Mouse (Mus musculus) R1 (cell line): ENCODE results near the gene Olfr750.

Experiments used
- DNase-seq: peaks from one replicate; pipeline ENCODE4 v3.0.0-alpha.2; 2018; ENCODE audit warnings: low read depth, low spot score

The Olfr750 gene

DNA sequence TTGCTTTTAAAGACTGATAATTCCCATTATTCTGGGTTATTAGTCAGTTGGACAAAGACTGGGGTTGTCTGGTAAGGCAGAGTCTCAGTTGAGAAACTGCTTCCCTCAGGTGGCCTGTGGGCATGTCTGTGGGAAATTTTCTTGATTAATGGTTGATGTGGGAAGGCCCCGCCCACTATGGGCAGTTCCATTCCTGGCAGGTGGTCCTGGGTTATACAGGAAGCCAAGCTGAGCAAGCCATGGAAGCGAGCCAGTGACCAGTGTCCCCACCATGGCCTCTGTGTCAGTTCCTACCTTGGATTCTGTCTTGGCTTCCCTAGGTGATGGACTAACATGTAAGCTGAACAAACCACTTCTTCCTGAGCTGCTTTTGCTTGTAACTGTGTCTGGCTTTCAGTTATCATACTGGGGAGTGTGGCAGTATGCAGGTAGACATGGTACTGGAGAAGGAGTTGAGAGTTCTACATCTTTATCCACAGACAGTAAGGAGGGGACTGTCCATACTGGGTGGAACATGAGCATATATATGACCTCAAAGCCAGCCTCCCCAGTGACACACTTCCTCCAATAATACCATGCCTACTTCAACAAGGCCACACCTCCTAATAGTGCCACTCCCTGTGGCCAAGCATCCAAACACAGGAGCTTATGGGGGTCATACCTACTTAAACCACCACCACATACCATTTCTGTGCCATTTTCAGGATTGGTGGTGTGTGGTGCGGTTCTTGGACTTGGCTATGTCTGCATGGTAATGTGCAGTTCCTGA lies 46.7 kb downstream of the Olfr750 start:
- no peak for DNase-seq

DNA sequence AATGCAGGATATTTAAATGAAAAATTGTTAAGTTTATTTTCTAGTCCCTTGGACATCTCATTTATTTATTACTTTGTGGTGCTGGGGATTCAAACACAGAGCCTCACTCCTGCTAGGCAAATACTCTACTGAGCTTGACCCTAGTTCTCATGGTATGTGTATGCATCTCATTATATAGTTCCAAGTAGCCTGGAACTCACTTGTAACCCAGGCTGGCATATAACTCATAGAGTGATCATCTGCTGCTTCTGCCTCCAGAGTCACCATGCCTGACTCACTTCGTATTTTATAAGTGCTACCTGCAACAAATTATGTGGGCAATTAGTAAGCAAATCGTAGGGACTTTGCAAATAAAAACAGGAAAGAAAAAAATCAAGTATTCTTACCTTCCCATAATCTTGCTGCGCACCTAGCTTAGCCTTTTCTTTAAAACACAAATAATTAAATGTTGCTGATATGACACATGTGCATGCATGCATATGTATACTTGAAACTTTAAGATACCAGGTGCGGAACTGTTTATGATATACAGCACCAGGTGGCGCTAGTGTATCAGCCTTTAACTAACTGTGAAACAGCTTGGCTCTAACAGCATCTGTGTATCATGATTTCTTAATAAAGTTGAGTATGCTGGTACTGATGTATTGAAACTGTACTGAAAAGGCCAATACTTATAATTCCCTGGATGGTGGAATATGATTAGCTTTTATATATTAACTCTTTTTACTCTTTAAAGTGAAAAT lies 47.7 kb downstream of the Olfr750 start:
- peak; percentile 78 for DNase-seq

DNA sequence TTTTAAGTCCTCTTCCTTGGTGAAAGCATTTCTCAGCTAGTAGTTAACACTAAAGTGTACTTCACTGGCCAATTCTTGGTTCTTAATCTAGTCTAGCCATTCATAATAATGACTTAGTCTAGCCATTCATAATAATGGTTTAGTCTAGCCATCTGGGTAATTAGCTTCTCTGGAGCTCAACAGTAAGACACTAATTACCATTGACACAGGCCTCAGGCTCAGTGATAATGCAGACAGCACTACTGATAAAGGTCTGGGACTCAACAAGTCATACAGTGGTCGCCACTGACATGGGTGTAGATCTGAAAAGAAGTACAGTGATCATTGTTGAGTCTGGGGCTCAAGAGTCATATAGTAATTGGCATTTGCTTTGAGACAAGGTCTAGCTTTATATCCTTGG lies 49.4 kb downstream of the Olfr750 start:
- DNase-seq = no peak

DNA sequence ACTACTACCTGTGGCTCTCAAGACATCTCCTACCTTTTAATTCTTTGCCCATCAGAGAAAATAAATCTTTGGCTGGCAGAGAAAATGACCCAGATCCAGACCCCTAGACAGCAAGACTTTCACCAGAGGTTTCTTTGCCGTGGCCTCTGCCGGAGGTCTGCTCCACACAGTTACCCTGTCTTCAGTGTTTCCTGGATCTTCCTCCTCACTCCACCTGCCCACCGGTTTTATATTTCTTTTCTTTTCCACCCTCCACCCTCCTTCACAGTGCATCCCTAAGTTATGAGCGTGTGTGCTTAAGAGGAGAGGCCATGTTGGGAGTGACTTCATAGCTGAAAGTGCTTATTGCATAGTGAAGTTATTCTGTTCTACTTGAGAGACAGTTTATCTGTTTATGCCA lies 50.8 kb downstream of the Olfr750 start:
- no peak for DNase-seq

DNA sequence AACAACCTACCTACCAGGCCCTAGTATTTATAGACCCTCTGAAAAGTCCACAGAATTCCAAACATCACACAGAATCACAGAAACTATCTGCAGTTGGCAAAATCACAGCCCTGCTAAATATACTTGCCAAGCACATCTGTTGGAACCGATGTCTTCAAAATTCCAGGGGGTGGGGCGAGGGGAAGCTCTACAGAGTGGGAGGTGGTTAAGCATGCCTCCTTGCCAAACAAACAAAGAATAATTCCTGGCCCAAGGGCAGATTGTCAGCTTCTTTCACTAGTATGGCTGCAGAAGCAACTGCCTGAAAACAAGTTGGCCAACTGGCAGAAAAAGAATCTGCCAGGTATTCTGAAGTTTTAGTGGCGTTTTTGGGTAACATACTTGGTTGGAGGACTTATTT lies 57.0 kb downstream of the Olfr750 start:
- DNase-seq = no peak
